Mouse (Mus musculus): ENCODE results near the gene Scn10a.

Gene Scn10a

GRCm38 (mm10) chr9:119574366-119574765 is 144.8 kb downstream of the Scn10a start:
- DNase-seq, result no peak

GRCm38 (mm10) chr9:119573009-119573408 is 146.1 kb downstream of the Scn10a start:
- no peak for DNase-seq

GRCm38 (mm10) chr9:119571411-119571888 is 147.7 kb downstream of the Scn10a start:
- DNase-seq, result no peak

- DNase-seq, result no peak
Measured at GRCm38 (mm10) chr9:119570652-119571051, 148.5 kb downstream of the Scn10a start.

- no peak for DNase-seq
Measured at GRCm38 (mm10) chr9:119568732-119569131, 150.4 kb downstream of the Scn10a start.

GRCm38 (mm10) chr9:119567800-119568199 is 151.3 kb downstream of the Scn10a start:
- DNase-seq, result no peak

- DNase-seq, result no peak
Measured at GRCm38 (mm10) chr9:119566214-119566613, 152.9 kb downstream of the Scn10a start.

- no peak for DNase-seq
Measured at GRCm38 (mm10) chr9:119564803-119565202, 154.3 kb downstream of the Scn10a start.

- no peak for DNase-seq
Measured at GRCm38 (mm10) chr9:119563617-119564016, 155.5 kb downstream of the Scn10a start.

GRCm38 (mm10) chr9:119562256-119562655 is 156.9 kb downstream of the Scn10a start:
- DNase-seq, result no peak

- DNase-seq, result no peak
Measured at GRCm38 (mm10) chr9:119561746-119562145, 157.4 kb downstream of the Scn10a start.

GRCm38 (mm10) chr9:119559537-119560276 is 159.4 kb downstream of the Scn10a start:
- DNase-seq, result no peak
